Mouse (Mus musculus) lung, postnatal 4 days (tissue): ENCODE measurements around the gene Cd38.

Experiments used
- DNase-seq, 2 experiments: peaks; one replicate each; pipeline ENCODE4 v3.0.0; 2021

Cd38 gene

GRCm38 (mm10) chr5:43948111-43948743 lies 79.9 kb downstream of the Cd38 start:
- DNase-seq, result peak; percentile 84 to 94

- DNase-seq, result peak; percentile 42 to 50
Observed at GRCm38 (mm10) chr5:43948748-43949275, 80.5 kb downstream of the Cd38 start.

DNA sequence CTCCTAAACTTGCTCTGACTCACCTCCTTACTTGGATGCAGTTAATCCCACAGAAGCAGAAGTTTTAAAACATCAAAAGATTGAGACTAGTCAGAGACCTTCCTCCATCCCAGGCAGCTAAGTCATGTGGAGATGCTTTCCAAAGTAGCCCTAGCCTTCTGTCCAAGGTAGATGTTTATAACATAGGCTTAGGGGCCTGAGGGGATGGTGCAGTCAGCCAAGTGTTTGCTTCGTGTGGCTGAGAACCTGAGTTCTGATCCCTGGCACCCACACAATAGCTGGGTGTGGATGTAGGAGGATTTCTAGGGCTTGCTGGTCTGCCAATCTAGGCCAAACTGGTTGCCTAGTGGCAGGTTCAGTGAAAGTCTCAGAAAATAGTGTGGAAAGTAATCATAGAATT lies 84.9 kb downstream of the Cd38 start:
- no peak for DNase-seq

DNA sequence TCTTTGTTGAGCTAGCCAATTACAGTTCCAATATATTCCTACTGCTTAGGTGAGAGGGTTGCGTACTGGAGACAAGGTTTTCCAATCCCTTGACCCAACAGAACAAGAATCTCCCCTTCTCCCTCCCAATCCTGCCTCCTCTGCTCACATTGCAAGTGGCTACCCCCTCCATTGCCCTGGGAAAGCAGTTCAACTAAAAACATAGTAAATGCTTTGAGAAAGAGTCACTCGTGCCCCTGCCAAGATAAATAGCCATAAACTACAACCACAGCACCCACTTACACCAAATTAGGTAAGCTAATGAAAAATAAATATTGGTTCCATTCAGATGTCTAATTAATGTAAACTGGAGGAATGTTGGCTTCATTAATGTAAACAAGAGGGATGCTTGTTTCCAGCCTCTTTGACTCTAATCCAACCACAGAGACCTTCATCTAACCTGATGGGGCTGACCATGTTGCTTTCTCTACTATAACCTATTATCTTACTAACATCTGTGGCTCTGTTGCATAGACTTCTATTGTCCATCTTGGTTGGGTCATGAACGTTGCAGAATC lies 91.6 kb downstream of the Cd38 start:
- DNase-seq, result no peak

- DNase-seq, result no peak
Observed at GRCm38 (mm10) chr5:43961056-43961455, 92.7 kb downstream of the Cd38 start.
